In the genomic region with DNA sequence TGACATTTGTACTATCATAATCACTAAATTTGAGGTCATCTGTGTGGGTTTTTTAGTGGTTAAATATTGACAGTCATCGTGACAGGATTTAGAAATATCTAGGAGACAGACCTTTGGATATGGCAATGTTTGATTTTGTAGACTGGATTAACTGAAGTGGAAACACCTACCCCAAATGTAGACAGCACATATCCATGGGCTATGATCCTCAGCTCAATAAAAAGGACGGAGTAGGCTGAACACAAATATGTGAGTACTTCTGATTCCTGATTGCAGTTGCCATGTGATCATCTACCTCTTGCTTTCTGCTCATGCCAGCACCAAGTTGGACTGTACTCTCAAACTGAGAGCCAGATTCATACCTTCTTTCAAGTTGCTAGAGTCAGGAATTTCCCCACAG, we compare ENCODE assay signal across 15 mouse cellular contexts.
"Had no signal": no experiment of that assay in that cellular context is flagged by ENCODE, and none has a peak within 500 bp of the region (broad histone marks: within the 10 kb centered on the region; RNA-seq: fewer than 3 reads in every experiment).

No protein-coding gene starts in this region.

- H3K27me3 ChIP-seq: liver, embryonic 13.5 days; lung, embryonic 15.5 days; megakaryocyte, embryonic 14.5 days; neural tube, embryonic 12.5 days had no signal

- H3K4me3 ChIP-seq: left cerebral cortex, adult 2 months; limb, embryonic 10.5 days; liver, embryonic 13.5 days; lung, embryonic 15.5 days; megakaryocyte, embryonic 14.5 days; neural tube, embryonic 12.5 days had no signal

- H3K36me3 ChIP-seq: limb, embryonic 10.5 days; liver, embryonic 13.5 days; lung, embryonic 15.5 days; neural tube, embryonic 12.5 days had no signal

- ATAC-seq: liver, postnatal 0 days had no signal

- DNase-seq: kidney, adult 8-10 months; kidney, postnatal 4 days; liver, embryonic 13.5 days; liver, postnatal 0 days; lung, postnatal 14 days; thymus, postnatal 4 days had no signal

- H3K4me1 ChIP-seq: limb, embryonic 10.5 days; liver, embryonic 13.5 days; lung, embryonic 15.5 days; megakaryocyte, embryonic 14.5 days; neural tube, embryonic 12.5 days had no signal

- H3K9ac ChIP-seq: liver, embryonic 13.5 days; liver, postnatal 0 days; lung, embryonic 15.5 days; neural tube, embryonic 12.5 days had no signal

- H3K4me2 ChIP-seq: liver, embryonic 13.5 days; lung, embryonic 15.5 days; midbrain, embryonic 11.5 days; neural tube, embryonic 12.5 days had no signal

- H3K9me3 ChIP-seq: limb, embryonic 10.5 days; liver, embryonic 13.5 days; lung, embryonic 15.5 days; megakaryocyte, embryonic 14.5 days; neural tube, embryonic 12.5 days had no signal

- H3K27ac ChIP-seq: kidney, postnatal 0 days; left cerebral cortex, adult 2 months; limb, embryonic 10.5 days; liver, embryonic 13.5 days; lung, embryonic 15.5 days; macrophage; neural tube, embryonic 12.5 days; stomach, postnatal 0 days had no signal
